Mouse (Mus musculus) C2C12 (cell line): ENCODE measurements around the gene Ptov1. TPM values are rescaled to one million over a fixed set of nuclear protein-coding genes. Genes with fewer than 3 reads are reported as not detected.

ENCODE experiments used
- H3K27me3 ChIP-seq: one replicate; pipeline ENCODE4 v1.6.1; 2011; ENCODE audit not compliant: control insufficient read depth, insufficient read depth, insufficient read length
- H3K36me3 ChIP-seq: one replicate; pipeline ENCODE4 v1.6.1; 2011; ENCODE audit not compliant: control insufficient read depth, insufficient read depth
- H3K4me3 ChIP-seq: one replicate; pipeline ENCODE4 v1.5.1; 2011; ENCODE audit warnings: mild to moderate bottlenecking, control low read depth; ENCODE audit not compliant: poor library complexity, insufficient read depth, severe bottlenecking
- H3K79me2 ChIP-seq: one replicate; pipeline ENCODE4 v1.6.1; 2011; ENCODE audit not compliant: control insufficient read depth, insufficient read depth
- H3K79me3 ChIP-seq: one replicate; pipeline ENCODE4 v1.6.1; 2011; ENCODE audit warnings: low read depth, control low read depth
- H3ac ChIP-seq: one replicate; pipeline ENCODE3; 2011; ENCODE audit warnings: low read depth; ENCODE audit not compliant: control insufficient read depth, insufficient read length
- CEBPB ChIP-seq: IDR thresholded peaks from one replicate; pipeline ENCODE4 v1.6.1; 2011; ENCODE audit warnings: low read depth, mild to moderate bottlenecking, control low read depth, moderate library complexity
- CTCF ChIP-seq: IDR thresholded peaks from one replicate; pipeline ENCODE4 v1.5.1; 2011; ENCODE audit not compliant: control insufficient read depth, insufficient read depth, insufficient read length
- FOSL1 ChIP-seq: IDR thresholded peaks from one replicate; pipeline ENCODE4 v1.8.0; 2011; ENCODE audit warnings: mild to moderate bottlenecking, low read length; ENCODE audit not compliant: poor library complexity, insufficient read depth, severe bottlenecking
- MAX ChIP-seq: IDR thresholded peaks from one replicate; pipeline ENCODE4 v1.6.1; 2011; ENCODE audit warnings: mild to moderate bottlenecking, control low read depth
- MYOD1 ChIP-seq: IDR thresholded peaks from one replicate; pipeline ENCODE4 v1.6.1; 2011; ENCODE audit warnings: low read depth; ENCODE audit not compliant: control insufficient read depth, insufficient read length
- MYOG ChIP-seq: IDR thresholded peaks from one replicate; pipeline ENCODE4 v1.6.1; 2011; ENCODE audit not compliant: control insufficient read depth, insufficient read length; ENCODE audit errors: extremely low read depth
- USF1 ChIP-seq: IDR thresholded peaks from one replicate; pipeline ENCODE4 v1.6.1; 2011; ENCODE audit warnings: low read depth, mild to moderate bottlenecking, control low read depth, moderate library complexity
- polyA plus RNA-seq: library from polyadenylated mRNA; unstranded; fragments of >200 nt; fragmentation: generic; extraction: Trizol; gene quantifications from one replicate; pipeline ENCODE4 v1.2.1, GENCODE M21; 2012; ENCODE audit warnings: missing spikeins

Gene Ptov1
- polyA plus RNA-seq, 1 experiment, result 221 TPM

DNA sequence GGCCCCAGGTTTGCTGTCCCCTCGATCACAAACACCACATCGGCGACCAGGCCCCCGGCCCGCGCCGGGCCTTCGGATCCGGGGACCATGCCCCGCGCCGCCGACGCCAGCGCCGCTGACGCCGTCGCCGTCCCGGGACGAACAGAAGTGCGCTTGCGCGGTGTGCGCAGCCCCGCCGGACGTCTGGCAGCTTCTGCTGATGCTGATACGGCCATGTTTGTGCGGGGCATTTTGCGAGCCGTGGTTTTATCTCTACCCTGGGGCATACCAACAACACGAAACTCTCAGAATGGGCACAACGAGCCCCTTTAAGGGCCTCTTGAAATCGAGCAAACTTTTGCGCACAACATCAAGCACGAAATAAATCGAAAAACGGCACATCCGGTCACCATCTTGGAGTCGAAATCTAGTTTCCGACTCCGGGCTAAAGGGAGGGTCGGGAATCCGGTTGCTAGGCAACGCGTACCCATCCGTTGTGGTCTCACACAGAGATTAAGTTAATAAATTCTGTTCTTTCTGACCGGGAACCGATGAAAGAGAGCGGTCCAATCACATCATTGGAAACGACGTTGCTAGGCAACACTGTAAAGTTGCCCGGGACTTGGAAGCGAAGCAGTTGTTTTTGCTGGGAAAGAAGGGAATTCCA, 22.8 kb upstream of the Ptov1 start, which contains the start of gene Med25:
Med25 (minus strand) TSS at position 437 of the 646 bp plus-strand sequence.
- H3ac ChIP-seq, result peak within 1 kb of the TSS; percentile 98
- TF ChIP-seq MYOG, result no peak
- no peak for TF ChIP-seq MAX
- TF ChIP-seq CEBPB, result no peak
- TF ChIP-seq USF1, result no peak
- TF ChIP-seq CTCF, result no peak
- TF ChIP-seq FOSL1, result no peak
- TF ChIP-seq MYOD1, result no peak
- peak within 1 kb of the TSS; percentile 78 for H3K4me3 ChIP-seq
- H3K79me2 ChIP-seq, result peaks cover 48% of the 10 kb centered on the region
- H3K79me3 ChIP-seq, result peaks cover 31% of the 10 kb centered on the region
- peaks cover 14% of the 10 kb centered on the region for H3K36me3 ChIP-seq
- H3K27me3 ChIP-seq, result no peaks in the 10 kb centered on the region

DNA sequence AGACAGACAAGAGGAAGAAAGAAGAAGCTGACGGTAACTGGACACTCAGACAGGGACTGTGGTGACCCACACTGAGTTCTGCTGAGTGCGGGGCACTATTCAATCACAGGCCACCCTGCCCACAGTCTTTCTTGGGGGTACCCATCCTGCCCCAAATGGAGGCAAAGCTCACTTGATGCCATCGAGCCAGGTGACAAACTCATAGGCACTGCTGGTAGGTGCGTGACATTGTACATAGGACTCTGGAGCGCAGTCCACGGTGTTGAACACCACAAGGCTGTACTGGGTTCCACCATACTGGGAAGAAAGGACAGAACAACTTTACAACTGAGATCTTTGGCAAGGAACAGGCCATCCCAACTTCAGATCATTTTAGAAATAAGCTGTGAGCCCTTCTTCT, 22.0 kb upstream of the Ptov1 start:
- H3K36me3 ChIP-seq, result peaks cover 17% of the 10 kb centered on the region
- peaks cover 56% of the 10 kb centered on the region for H3K79me2 ChIP-seq
- H3K27me3 ChIP-seq, result no peaks in the 10 kb centered on the region
- peaks cover 31% of the 10 kb centered on the region for H3K79me3 ChIP-seq
- TF ChIP-seq MYOD1 (no peak), MAX (no peak), USF1 (no peak), FOSL1 (no peak), CTCF (no peak), MYOG (no peak), CEBPB (no peak)
- peak overlapping the region; percentile 98 for H3ac ChIP-seq
- peak overlapping the region; percentile 78 for H3K4me3 ChIP-seq

GRCm38 (mm10) chr7:44890737-44891136, 21.1 kb upstream of the Ptov1 start:
- Histone ChIP-seq H3K27me3 (no peaks in the 10 kb centered on the region), H3K36me3 (peaks cover 18% of the 10 kb centered on the region), H3ac (peak overlapping the region; percentile 37), H3K4me3 (no peak overlapping the region), H3K79me2 (peaks cover 61% of the 10 kb centered on the region), H3K79me3 (peaks cover 31% of the 10 kb centered on the region)
- no peak for TF ChIP-seq MYOG
- no peak for TF ChIP-seq MAX
- TF ChIP-seq FOSL1, result no peak
- no peak for TF ChIP-seq USF1
- TF ChIP-seq MYOD1, result no peak

DNA sequence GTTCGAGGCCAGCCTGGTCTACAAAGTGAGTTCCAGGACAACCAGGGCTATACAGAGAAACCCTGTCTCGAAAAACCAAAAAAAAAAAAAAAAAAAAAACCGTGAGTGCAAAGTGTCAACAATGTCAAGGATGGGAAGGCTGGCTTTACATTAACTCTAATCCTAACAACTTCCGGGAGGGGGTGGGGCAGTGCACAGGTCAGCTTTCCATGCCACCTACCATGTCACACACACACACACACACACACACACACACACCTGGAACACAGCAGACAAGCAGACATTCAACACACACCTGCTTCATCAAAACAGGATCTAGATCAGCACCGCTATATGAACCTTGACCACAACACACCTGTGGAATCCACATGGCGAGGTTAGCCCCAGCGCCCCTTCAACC, 20.6 kb upstream of the Ptov1 start:
- no peak for TF ChIP-seq CEBPB
- TF ChIP-seq MYOG, result no peak
- no peak for TF ChIP-seq MAX
- TF ChIP-seq USF1, result no peak
- no peak for TF ChIP-seq FOSL1
- no peak for TF ChIP-seq MYOD1
- no peak for TF ChIP-seq CTCF
- Histone ChIP-seq H3K79me2 (peaks cover 61% of the 10 kb centered on the region), H3K27me3 (no peaks in the 10 kb centered on the region), H3K4me3 (no peak overlapping the region), H3ac (no peak overlapping the region), H3K36me3 (peaks cover 21% of the 10 kb centered on the region), H3K79me3 (peaks cover 31% of the 10 kb centered on the region)

GRCm38 (mm10) chr7:44888256-44889105, 18.9 kb upstream of the Ptov1 start:
- Histone ChIP-seq H3K4me3 (no peak overlapping the region), H3K79me2 (peaks cover 61% of the 10 kb centered on the region), H3K36me3 (peaks cover 22% of the 10 kb centered on the region), H3K79me3 (peaks cover 31% of the 10 kb centered on the region), H3ac (no peak overlapping the region), H3K27me3 (no peaks in the 10 kb centered on the region)
- no peak for TF ChIP-seq CEBPB
- TF ChIP-seq MYOD1, result no peak
- TF ChIP-seq FOSL1, result no peak
- no peak for TF ChIP-seq USF1
- TF ChIP-seq CTCF, result no peak
- no peak for TF ChIP-seq MAX
- no peak for TF ChIP-seq MYOG

GRCm38 (mm10) chr7:44886964-44887363, 17.4 kb upstream of the Ptov1 start:
- Histone ChIP-seq H3K79me3 (peaks cover 30% of the 10 kb centered on the region), H3ac (no peak overlapping the region), H3K36me3 (peaks cover 28% of the 10 kb centered on the region), H3K79me2 (peaks cover 58% of the 10 kb centered on the region), H3K27me3 (no peaks in the 10 kb centered on the region), H3K4me3 (no peak overlapping the region)
- TF ChIP-seq CTCF (no peak), FOSL1 (no peak), CEBPB (no peak), MYOD1 (no peak), MAX (no peak), USF1 (no peak), MYOG (no peak)
